Mouse (Mus musculus): ENCODE results near the gene Pm20d1. TPM values are rescaled to one million over a fixed set of nuclear protein-coding genes. Genes with fewer than 3 reads are reported as not detected.

Pm20d1 gene
- polyA plus RNA-seq, 1 experiment from 2014 or later = 8.0 TPM

DNA sequence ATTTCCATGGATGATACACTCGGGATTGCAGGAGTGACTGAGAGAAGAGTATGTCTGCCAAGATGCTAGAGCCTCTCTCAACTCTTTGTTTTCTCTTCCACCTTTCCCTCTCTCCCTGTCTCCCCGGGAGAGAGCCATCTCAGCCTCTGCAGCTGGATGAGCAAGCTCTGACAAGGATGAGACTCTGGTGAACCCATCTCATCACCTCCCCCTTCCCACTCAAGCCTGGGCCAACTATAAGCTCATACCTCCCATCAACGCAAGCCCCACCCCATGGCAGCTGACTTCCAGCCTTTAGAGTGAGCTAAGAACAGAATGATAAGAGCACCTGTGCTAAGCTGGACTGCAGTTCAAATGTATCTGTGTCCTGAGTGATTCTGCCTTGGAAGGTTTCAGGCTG is 27.9 kb upstream of the Pm20d1 start:
- 67% methylated on average over 3 of the region's 3 CpGs for WGBS
- H3K27ac ChIP-seq (ENCODE audit: low read length) = no peak overlapping the region
- no peak overlapping the region for H3K4me3 ChIP-seq (ENCODE audit: low read length)
- H3K27me3 ChIP-seq (replicated peaks; ENCODE audit: control insufficient read depth, insufficient read depth, low read length) = 0 out of 2 replicates have a peak, but pooled peaks cover 3% of the 10 kb centered on the region
- no peak overlapping the region for H3K4me2 ChIP-seq (ENCODE audit: low read depth, low read length)
- no peaks in the 10 kb centered on the region for H3K9me3 ChIP-seq (ENCODE audit: control insufficient read depth, low read length)
- no peak for ATAC-seq
- H3K36me3 ChIP-seq (ENCODE audit: control insufficient read depth, insufficient read depth, low read length) = no peaks in the 10 kb centered on the region
- H3K9ac ChIP-seq (ENCODE audit: low read depth, low read length) = no peak overlapping the region
- no peaks in the 10 kb centered on the region for H3K4me1 ChIP-seq (ENCODE audit: control insufficient read depth, insufficient read depth, low read length)

DNA sequence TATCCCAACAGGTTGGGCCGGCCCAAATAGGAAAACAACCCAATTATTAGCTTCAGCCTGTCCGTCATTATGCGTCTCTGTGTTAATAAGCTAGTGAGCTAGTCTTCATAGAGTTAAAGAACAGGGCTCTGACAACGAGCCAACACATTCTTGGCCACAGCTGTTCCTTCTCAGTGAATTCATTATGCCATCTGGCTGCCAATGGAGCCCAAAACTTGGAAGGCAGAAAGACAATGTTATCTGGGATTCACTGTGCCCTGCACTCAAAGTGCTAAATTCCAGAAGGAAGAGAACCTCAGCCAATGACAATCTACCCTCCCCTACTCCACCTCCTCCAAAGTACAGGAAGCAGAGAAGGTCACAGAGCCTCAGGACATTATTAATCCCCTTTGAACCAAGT is 26.5 kb upstream of the Pm20d1 start:
- no peak overlapping the region for H3K9ac ChIP-seq (ENCODE audit: low read depth, low read length)
- no peak overlapping the region for H3K27ac ChIP-seq (ENCODE audit: low read length)
- no peak overlapping the region for H3K4me3 ChIP-seq (ENCODE audit: low read length)
- no peak overlapping the region for H3K4me2 ChIP-seq (ENCODE audit: low read depth, low read length)
- no peaks in the 10 kb centered on the region for H3K9me3 ChIP-seq (ENCODE audit: control insufficient read depth, low read length)
- no peaks in the 10 kb centered on the region for H3K4me1 ChIP-seq (ENCODE audit: control insufficient read depth, insufficient read depth, low read length)
- WGBS = 67% methylated on average over 4 of the region's 4 CpGs
- no peaks in the 10 kb centered on the region for H3K36me3 ChIP-seq (ENCODE audit: control insufficient read depth, insufficient read depth, low read length)
- H3K27me3 ChIP-seq (replicated peaks; ENCODE audit: control insufficient read depth, insufficient read depth, low read length) = 0 out of 2 replicates have a peak, but pooled peaks cover 3% of the 10 kb centered on the region
- no peak for ATAC-seq

DNA sequence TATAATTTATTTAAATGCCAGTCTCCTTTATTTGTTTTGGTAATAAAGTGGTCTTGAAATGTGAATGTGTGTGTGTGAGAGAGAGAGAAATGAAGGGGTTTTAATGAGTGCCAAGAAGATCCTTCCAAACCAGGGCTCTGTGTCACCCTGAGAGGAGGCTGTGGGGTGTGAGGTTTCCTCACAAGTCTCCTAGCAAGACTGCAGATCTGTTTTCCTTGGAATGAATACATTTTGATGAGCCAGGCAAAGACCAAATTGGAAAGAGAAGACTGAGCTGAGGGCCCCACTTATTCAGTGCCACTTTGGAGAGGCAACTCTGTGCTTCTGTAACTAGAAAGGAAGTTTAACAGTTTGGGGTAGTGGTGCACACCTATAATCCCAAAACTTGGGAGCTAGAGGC is 25.7 kb upstream of the Pm20d1 start:
- Histone ChIP-seq H3K27me3 (replicated peaks; ENCODE audit: control insufficient read depth, insufficient read depth, low read length) (0 out of 2 replicates have a peak, but pooled peaks cover 3% of the 10 kb centered on the region), H3K9me3 (ENCODE audit: control insufficient read depth, low read length) (no peaks in the 10 kb centered on the region), H3K36me3 (ENCODE audit: control insufficient read depth, insufficient read depth, low read length) (no peaks in the 10 kb centered on the region), H3K4me1 (ENCODE audit: control insufficient read depth, insufficient read depth, low read length) (no peaks in the 10 kb centered on the region), H3K4me2 (ENCODE audit: low read depth, low read length) (no peak overlapping the region), H3K27ac (ENCODE audit: low read length) (no peak overlapping the region), H3K9ac (ENCODE audit: low read depth, low read length) (no peak overlapping the region), H3K4me3 (ENCODE audit: low read length) (no peak overlapping the region)
- ATAC-seq = no peak

GRCm38 (mm10) chr1:131794591-131794990 is 2.6 kb upstream of the Pm20d1 start:
- no peak overlapping the region for H3K27ac ChIP-seq (ENCODE audit: low read length)
- no peak overlapping the region for H3K9ac ChIP-seq (ENCODE audit: low read depth, low read length)
- ATAC-seq = no peak
- H3K4me1 ChIP-seq (ENCODE audit: control insufficient read depth, insufficient read depth, low read length) = no peaks in the 10 kb centered on the region
- H3K27me3 ChIP-seq (replicated peaks; ENCODE audit: control insufficient read depth, insufficient read depth, low read length) = no peaks in the 10 kb centered on the region
- H3K9me3 ChIP-seq (ENCODE audit: control insufficient read depth, low read length) = no peaks in the 10 kb centered on the region
- WGBS = 37% methylated on average over 3 of the region's 3 CpGs
- no peak overlapping the region for H3K4me2 ChIP-seq (ENCODE audit: low read depth, low read length)
- H3K4me3 ChIP-seq (ENCODE audit: low read length) = no peak overlapping the region
- H3K36me3 ChIP-seq (ENCODE audit: control insufficient read depth, insufficient read depth, low read length) = no peaks in the 10 kb centered on the region

DNA sequence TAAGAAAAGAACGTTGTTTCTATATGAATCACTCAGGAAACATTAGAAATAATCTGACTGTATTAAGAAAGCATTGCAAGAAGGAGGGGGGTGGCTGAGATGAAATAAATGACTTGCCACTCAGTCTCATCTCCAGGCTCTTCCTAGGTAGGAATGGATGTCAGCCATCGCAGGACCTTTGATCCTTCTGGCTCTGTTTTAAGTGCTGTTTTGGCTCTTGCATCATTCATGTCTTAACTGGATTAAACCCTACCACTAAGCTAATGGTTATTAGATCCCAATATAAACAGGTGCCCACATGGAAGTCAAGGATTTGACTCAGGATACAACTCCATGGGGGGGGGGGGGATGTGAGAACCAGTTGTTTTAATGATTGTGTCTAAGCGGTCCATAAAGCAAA is 2.0 kb upstream of the Pm20d1 start:
- H3K9me3 ChIP-seq (ENCODE audit: control insufficient read depth, low read length) = no peaks in the 10 kb centered on the region
- ATAC-seq = no peak

DNA sequence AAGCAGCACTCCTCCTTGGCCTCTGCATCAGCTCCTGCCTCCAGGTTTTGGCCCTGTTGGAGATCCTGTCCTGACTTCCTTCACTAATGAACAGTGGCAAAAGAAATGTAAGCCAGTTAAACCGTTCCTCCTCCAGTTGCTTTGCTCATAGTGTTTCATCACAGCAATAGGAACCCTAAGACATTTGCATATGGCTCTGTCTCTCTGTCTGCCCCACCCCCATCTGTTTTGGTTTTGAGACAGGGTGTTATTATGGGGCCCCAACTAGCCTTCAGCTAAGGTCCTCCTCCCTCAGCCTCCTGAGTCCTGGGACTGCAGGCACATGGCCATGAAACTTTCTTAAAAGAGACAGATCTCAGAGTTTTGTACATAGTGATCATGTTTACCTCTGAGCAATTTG is 2.8 kb downstream of the Pm20d1 start:
- Histone ChIP-seq H3K4me2 (ENCODE audit: low read depth, low read length) (no peak overlapping the region), H3K4me1 (ENCODE audit: control insufficient read depth, insufficient read depth, low read length) (no peaks in the 10 kb centered on the region), H3K36me3 (ENCODE audit: control insufficient read depth, insufficient read depth, low read length) (no peaks in the 10 kb centered on the region), H3K27ac (ENCODE audit: low read length) (no peak overlapping the region), H3K9ac (ENCODE audit: low read depth, low read length) (no peak overlapping the region), H3K9me3 (ENCODE audit: control insufficient read depth, low read length) (no peaks in the 10 kb centered on the region), H3K4me3 (ENCODE audit: low read length) (no peak overlapping the region), H3K27me3 (replicated peaks; ENCODE audit: control insufficient read depth, insufficient read depth, low read length) (no peaks in the 10 kb centered on the region)
- 62% methylated on average over 1 of the region's 1 CpGs for WGBS
- no peak for ATAC-seq

More for the DNA sequence above, 2.0 kb upstream of the Pm20d1 start:
- no peak overlapping the region for H3K4me2 ChIP-seq (ENCODE audit: low read depth, low read length)
- H3K9ac ChIP-seq (ENCODE audit: low read depth, low read length) = no peak overlapping the region
- no peaks in the 10 kb centered on the region for H3K4me1 ChIP-seq (ENCODE audit: control insufficient read depth, insufficient read depth, low read length)
- no peak overlapping the region for H3K4me3 ChIP-seq (ENCODE audit: low read length)
- WGBS = 67% methylated on average over 3 of the region's 3 CpGs
- H3K27me3 ChIP-seq (replicated peaks; ENCODE audit: control insufficient read depth, insufficient read depth, low read length) = no peaks in the 10 kb centered on the region
- H3K36me3 ChIP-seq (ENCODE audit: control insufficient read depth, insufficient read depth, low read length) = no peaks in the 10 kb centered on the region
- no peak overlapping the region for H3K27ac ChIP-seq (ENCODE audit: low read length)

GRCm38 (mm10) chr1:131801071-131801470 is 3.9 kb downstream of the Pm20d1 start:
- Histone ChIP-seq H3K9me3 (ENCODE audit: control insufficient read depth, low read length) (no peaks in the 10 kb centered on the region), H3K4me2 (ENCODE audit: low read depth, low read length) (no peak overlapping the region), H3K36me3 (ENCODE audit: control insufficient read depth, insufficient read depth, low read length) (no peaks in the 10 kb centered on the region), H3K4me3 (ENCODE audit: low read length) (no peak overlapping the region), H3K27me3 (replicated peaks; ENCODE audit: control insufficient read depth, insufficient read depth, low read length) (no peaks in the 10 kb centered on the region), H3K9ac (ENCODE audit: low read depth, low read length) (no peak overlapping the region), H3K27ac (ENCODE audit: low read length) (no peak overlapping the region), H3K4me1 (ENCODE audit: control insufficient read depth, insufficient read depth, low read length) (no peaks in the 10 kb centered on the region)
- WGBS = 95% methylated on average over 8 of the region's 8 CpGs
- ATAC-seq = no peak

- no peaks in the 10 kb centered on the region for H3K27me3 ChIP-seq (replicated peaks; ENCODE audit: control insufficient read depth, insufficient read depth, low read length)
- ATAC-seq = no peak
- no peak overlapping the region for H3K4me3 ChIP-seq (ENCODE audit: low read length)
- WGBS = 74% methylated on average over 5 of the region's 5 CpGs
- no peak overlapping the region for H3K27ac ChIP-seq (ENCODE audit: low read length)
- H3K9ac ChIP-seq (ENCODE audit: low read depth, low read length) = no peak overlapping the region
- H3K36me3 ChIP-seq (ENCODE audit: control insufficient read depth, insufficient read depth, low read length) = no peaks in the 10 kb centered on the region
- no peaks in the 10 kb centered on the region for H3K4me1 ChIP-seq (ENCODE audit: control insufficient read depth, insufficient read depth, low read length)
- H3K4me2 ChIP-seq (ENCODE audit: low read depth, low read length) = no peak overlapping the region
- no peaks in the 10 kb centered on the region for H3K9me3 ChIP-seq (ENCODE audit: control insufficient read depth, low read length)
These were observed 5.5 kb downstream of the Pm20d1 start for GRCm38 (mm10) chr1:131802652-131803051.

DNA sequence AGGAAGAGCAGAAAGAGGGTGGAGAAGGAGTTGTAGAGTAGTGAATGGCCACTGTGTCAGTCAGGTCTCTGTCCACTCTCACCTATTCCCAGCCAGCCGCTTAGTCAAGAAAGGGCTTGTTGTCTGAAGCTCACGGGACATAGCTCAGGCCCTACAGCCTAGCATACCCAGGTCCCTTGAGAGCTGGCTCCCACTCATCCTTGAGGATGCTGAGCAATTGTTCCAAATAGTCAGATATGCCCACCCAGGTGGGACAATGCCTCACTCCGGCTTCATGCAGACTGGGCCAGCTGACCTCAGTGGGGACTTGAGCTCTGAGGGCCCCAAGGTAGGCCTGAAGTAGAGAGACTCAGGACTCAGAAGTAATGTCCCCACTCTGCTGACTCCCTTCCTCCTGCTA is 7.0 kb downstream of the Pm20d1 start:
- ATAC-seq = no peak
- WGBS = 92% methylated on average over 3 of the region's 3 CpGs
- no peak overlapping the region for H3K4me2 ChIP-seq (ENCODE audit: low read depth, low read length)
- H3K27ac ChIP-seq (ENCODE audit: low read length) = no peak overlapping the region
- no peaks in the 10 kb centered on the region for H3K9me3 ChIP-seq (ENCODE audit: control insufficient read depth, low read length)
- no peaks in the 10 kb centered on the region for H3K4me1 ChIP-seq (ENCODE audit: control insufficient read depth, insufficient read depth, low read length)
- no peaks in the 10 kb centered on the region for H3K27me3 ChIP-seq (replicated peaks; ENCODE audit: control insufficient read depth, insufficient read depth, low read length)
- H3K9ac ChIP-seq (ENCODE audit: low read depth, low read length) = no peak overlapping the region
- H3K36me3 ChIP-seq (ENCODE audit: control insufficient read depth, insufficient read depth, low read length) = no peaks in the 10 kb centered on the region
- no peak overlapping the region for H3K4me3 ChIP-seq (ENCODE audit: low read length)

DNA sequence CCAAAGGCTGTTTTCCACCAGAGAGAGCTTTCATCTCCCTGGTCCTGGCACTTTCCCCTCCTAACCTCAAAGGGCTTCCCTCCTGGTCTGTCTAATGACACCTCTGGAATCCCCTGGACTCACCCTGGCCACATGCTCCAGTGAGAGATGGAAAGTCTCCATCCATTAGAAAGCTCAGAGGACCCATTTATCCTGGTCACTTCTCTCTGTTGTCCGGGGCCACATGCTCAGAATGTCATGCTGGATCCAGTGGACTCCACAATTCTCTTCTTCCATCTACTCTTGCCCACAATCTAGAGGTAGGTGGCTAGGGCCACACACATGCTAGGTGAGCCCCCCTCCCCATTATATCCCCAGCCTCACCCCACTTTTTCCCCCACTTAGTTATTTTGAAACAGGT is 11.8 kb downstream of the Pm20d1 start:
- Histone ChIP-seq H3K4me2 (ENCODE audit: low read depth, low read length) (no peak overlapping the region), H3K4me1 (ENCODE audit: control insufficient read depth, insufficient read depth, low read length) (no peaks in the 10 kb centered on the region), H3K27ac (ENCODE audit: low read length) (no peak overlapping the region), H3K36me3 (ENCODE audit: control insufficient read depth, insufficient read depth, low read length) (no peaks in the 10 kb centered on the region), H3K4me3 (ENCODE audit: low read length) (no peak overlapping the region), H3K9ac (ENCODE audit: low read depth, low read length) (no peak overlapping the region), H3K9me3 (ENCODE audit: control insufficient read depth, low read length) (no peaks in the 10 kb centered on the region), H3K27me3 (replicated peaks; ENCODE audit: control insufficient read depth, insufficient read depth, low read length) (no peaks in the 10 kb centered on the region)
- ATAC-seq = no peak
- WGBS = 77% methylated on average over 1 of the region's 1 CpGs
